Mouse (Mus musculus): ENCODE data around the gene Gramd1b. TPM values are rescaled to one million over a fixed set of nuclear protein-coding genes. Genes with fewer than 3 reads are reported as not detected.

Gene Gramd1b
- polyA plus RNA-seq, 1 experiment from 2014 or later, result 4.2 TPM

DNA sequence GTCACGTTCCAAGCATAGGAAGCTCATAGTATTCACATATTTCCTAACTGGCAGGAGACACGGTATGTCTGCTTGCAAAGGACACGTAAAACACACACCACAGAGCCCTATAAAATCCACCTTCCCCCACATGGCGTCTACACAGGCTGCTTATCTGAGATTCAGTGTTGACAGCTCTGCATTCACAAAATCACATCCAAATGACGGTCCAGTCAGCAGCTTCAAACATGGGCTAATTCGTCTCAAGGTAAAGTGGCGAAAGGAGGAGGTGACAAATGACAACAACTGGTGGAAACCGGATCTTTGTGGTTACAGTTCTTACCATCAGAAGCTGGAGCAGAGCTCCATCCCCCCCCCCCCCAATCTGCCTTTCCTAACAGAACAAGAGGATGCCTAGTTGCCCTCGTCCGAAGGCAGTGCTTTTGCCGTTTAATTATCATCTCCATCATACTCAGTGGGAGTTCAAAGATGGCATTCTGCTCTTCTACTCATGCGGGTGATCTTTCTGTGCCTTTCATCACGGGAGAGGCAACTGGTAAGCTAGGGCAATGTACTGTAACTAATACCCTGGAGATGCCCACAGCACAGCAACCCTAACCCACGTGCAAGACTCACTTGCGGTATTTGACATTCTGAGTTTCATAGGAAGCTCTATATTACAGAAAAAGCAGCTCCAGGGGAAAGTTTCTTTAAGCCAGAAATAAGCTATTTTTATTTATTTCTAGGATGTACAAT, 61.6 kb downstream of the Gramd1b start:
- no peak overlapping the region for H3K4me3 ChIP-seq (ENCODE audit: low read length)
- no peak overlapping the region for H3K9ac ChIP-seq (ENCODE audit: low read length)
- H3K27ac ChIP-seq (ENCODE audit: low read length), result no peak overlapping the region
- no peaks in the 10 kb centered on the region for H3K4me1 ChIP-seq (replicated peaks; ENCODE audit: control insufficient read depth, insufficient read depth, low read length)
- H3K36me3 ChIP-seq (ENCODE audit: control insufficient read depth, insufficient read depth, low read length), result no peaks in the 10 kb centered on the region
- no peak overlapping the region for H3K4me2 ChIP-seq (ENCODE audit: low read depth, low read length)
- no peak for ATAC-seq (ENCODE audit: low read depth)
- WGBS, result 62% methylated on average over 15 of the region's 15 CpGs
- no peaks in the 10 kb centered on the region for H3K27me3 ChIP-seq (ENCODE audit: control insufficient read depth, insufficient read depth, low read depth, low read length)
- H3K9me3 ChIP-seq (ENCODE audit: control insufficient read depth, low read length), result no peaks in the 10 kb centered on the region

DNA sequence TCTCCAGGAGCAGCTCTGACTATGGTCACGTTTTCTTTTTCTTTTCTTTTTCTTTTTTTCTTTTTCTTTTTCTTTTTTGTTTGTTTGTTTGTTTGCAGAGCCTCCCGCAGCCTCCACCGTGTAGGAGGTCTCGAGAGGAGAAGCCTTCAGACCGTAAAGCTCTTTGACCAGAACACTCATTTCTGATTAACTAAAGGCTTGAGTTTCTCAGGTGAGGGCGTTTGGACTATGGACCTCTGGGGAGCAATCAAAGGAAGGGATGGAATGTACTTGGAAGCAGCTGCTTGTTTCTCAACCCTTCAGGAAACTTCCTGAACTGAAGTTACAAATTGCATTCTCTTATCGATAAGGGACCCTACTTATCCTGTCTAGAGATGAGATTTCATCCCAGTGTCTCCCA, 64.4 kb downstream of the Gramd1b start:
- 30% methylated on average over 7 of the region's 7 CpGs for WGBS
- no peaks in the 10 kb centered on the region for H3K9me3 ChIP-seq (ENCODE audit: control insufficient read depth, low read length)
- H3K4me2 ChIP-seq (ENCODE audit: low read depth, low read length), result no peak overlapping the region
- H3K36me3 ChIP-seq (ENCODE audit: control insufficient read depth, insufficient read depth, low read length), result no peaks in the 10 kb centered on the region
- H3K4me3 ChIP-seq (ENCODE audit: low read length), result no peak overlapping the region
- no peaks in the 10 kb centered on the region for H3K4me1 ChIP-seq (replicated peaks; ENCODE audit: control insufficient read depth, insufficient read depth, low read length)
- peak; percentile 31; the same call in 1 of the 2 replicates for ATAC-seq (ENCODE audit: low read depth)
- H3K9ac ChIP-seq (ENCODE audit: low read length), result no peak overlapping the region
- H3K27me3 ChIP-seq (ENCODE audit: control insufficient read depth, insufficient read depth, low read depth, low read length), result no peaks in the 10 kb centered on the region
- no peak overlapping the region for H3K27ac ChIP-seq (ENCODE audit: low read length)

DNA sequence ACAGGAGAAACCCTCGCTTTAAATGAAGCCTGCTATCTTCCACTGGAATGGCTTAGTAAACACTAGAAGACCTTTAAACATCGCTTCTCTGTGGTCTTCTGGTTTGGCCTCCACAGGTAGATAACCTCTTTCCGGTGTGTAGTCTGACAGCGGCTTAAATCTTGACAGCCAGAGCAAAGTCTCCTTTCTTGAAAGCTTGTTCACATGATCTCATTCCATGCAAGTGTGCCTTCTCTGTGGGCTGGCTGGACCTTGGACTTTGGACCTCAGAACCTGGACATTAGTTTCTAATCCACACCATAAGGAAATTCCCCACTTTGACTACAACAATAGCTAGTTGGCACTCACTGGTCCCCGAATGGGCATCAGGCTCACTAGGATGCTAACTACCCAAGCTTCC, 65.6 kb downstream of the Gramd1b start:
- Histone ChIP-seq H3K27ac (ENCODE audit: low read length) (no peak overlapping the region), H3K4me3 (ENCODE audit: low read length) (no peak overlapping the region), H3K4me2 (ENCODE audit: low read depth, low read length) (no peak overlapping the region), H3K27me3 (ENCODE audit: control insufficient read depth, insufficient read depth, low read depth, low read length) (no peaks in the 10 kb centered on the region), H3K9ac (ENCODE audit: low read length) (no peak overlapping the region), H3K9me3 (ENCODE audit: control insufficient read depth, low read length) (no peaks in the 10 kb centered on the region), H3K36me3 (ENCODE audit: control insufficient read depth, insufficient read depth, low read length) (no peaks in the 10 kb centered on the region), H3K4me1 (replicated peaks; ENCODE audit: control insufficient read depth, insufficient read depth, low read length) (peaks cover 5% of the 10 kb centered on the region; the same call in 1 of the 2 replicates)
- 52% methylated on average over 5 of the region's 5 CpGs for WGBS
- no peak for ATAC-seq (ENCODE audit: low read depth)

DNA sequence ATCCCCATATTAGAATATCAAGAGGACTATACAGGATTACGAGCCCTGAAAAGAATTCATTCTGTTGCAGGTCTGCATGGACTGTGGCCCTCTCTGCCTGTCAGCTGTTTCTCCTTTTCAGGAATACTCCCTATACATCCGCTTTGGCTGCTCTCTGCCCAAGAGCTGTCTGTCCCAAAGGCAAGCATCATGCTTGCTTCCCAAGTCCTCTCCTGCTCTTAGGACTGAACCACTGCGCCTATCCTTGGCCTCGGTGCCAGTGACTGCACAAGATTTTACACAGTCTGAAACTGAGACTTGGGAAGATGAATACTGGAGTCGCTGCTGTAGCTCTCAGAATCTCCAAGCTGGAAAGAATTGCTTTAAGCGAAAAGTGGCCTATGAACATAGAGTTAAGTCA, 68.8 kb downstream of the Gramd1b start:
- WGBS, result 86% methylated on average over 6 of the region's 6 CpGs
- no peak overlapping the region for H3K4me2 ChIP-seq (ENCODE audit: low read depth, low read length)
- no peak overlapping the region for H3K27ac ChIP-seq (ENCODE audit: low read length)

DNA sequence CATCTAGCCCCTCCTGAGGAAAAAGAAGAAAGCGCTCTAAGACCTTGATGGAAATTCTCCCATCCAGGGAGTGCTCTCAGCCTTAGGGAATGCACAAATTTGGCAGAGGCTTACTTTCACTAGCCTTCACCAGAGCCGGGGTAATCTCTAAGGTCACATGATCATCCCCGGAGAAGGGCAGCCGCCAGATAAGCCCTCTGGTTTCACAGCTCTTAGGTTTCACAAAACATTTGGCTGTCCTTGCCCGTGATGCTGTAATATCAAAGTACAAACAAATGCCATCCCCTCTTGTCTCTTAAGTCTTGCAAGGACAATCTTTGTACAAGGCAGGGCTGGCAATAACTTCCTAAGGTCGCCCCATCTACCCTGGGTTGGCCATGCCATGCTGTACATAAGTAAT, 70.4 kb downstream of the Gramd1b start:
- Histone ChIP-seq H3K36me3 (ENCODE audit: control insufficient read depth, insufficient read depth, low read length) (no peaks in the 10 kb centered on the region), H3K4me3 (ENCODE audit: low read length) (no peak overlapping the region), H3K4me1 (replicated peaks; ENCODE audit: control insufficient read depth, insufficient read depth, low read length) (peaks cover 20% of the 10 kb centered on the region), H3K27ac (ENCODE audit: low read length) (no peak overlapping the region), H3K27me3 (ENCODE audit: control insufficient read depth, insufficient read depth, low read depth, low read length) (no peaks in the 10 kb centered on the region), H3K4me2 (ENCODE audit: low read depth, low read length) (no peak overlapping the region), H3K9me3 (ENCODE audit: control insufficient read depth, low read length) (no peaks in the 10 kb centered on the region), H3K9ac (ENCODE audit: low read length) (no peak overlapping the region)
- WGBS, result 28% methylated on average over 6 of the region's 6 CpGs
- no peak for ATAC-seq (ENCODE audit: low read depth)

More for the DNA sequence above, 68.8 kb downstream of the Gramd1b start:
- H3K9ac ChIP-seq (ENCODE audit: low read length), result no peak overlapping the region
- no peak overlapping the region for H3K4me3 ChIP-seq (ENCODE audit: low read length)
- peaks cover 10% of the 10 kb centered on the region; the same call in 1 of the 2 replicates for H3K4me1 ChIP-seq (replicated peaks; ENCODE audit: control insufficient read depth, insufficient read depth, low read length)
- no peaks in the 10 kb centered on the region for H3K36me3 ChIP-seq (ENCODE audit: control insufficient read depth, insufficient read depth, low read length)
- no peaks in the 10 kb centered on the region for H3K27me3 ChIP-seq (ENCODE audit: control insufficient read depth, insufficient read depth, low read depth, low read length)
- no peaks in the 10 kb centered on the region for H3K9me3 ChIP-seq (ENCODE audit: control insufficient read depth, low read length)
- no peak for ATAC-seq (ENCODE audit: low read depth)

DNA sequence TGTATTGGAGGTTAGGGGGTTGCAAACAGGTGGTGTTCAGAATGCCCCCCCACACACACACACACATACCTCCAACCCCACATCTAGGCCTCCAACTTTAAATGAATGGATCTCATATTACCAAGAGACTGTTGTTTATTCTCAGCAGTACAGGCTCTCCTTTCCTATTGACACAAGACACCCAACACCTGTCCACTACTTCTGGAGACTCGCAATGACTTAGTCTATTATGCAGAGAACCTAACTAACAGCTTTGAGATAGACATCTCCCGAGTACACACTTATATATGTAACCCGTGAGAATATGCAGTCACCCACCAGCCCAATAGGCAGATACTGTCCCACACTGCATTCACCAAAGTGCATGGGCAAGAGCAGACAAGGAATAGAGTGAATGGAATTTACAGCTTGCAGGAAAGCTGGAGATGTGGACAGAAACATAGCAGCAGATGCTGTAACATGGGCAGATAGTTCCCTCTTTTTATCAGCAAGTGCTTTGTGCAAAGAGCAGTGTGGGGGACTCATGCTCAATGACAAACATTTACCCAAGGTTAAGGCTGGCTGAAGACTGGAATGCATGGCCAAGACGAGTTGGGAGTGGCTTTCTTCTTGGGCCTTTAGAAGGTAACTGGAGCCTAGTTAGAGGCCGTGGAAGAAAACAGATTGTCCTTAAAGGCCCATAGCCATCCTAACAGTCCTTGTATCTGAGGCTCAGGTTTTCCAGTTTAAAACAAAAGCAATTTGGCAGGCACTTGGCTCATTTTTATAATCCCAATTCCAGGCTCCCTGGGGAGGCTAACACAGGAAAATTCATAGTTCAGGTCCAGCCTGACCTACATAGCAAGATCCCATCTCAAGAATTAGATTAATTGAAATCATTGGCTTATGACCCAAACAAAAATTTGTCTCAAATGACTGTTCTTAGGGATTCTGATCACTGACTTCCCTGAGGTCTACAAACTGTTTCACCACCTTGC, 71.6 kb downstream of the Gramd1b start:
- no peak for ATAC-seq (ENCODE audit: low read depth)
- Histone ChIP-seq H3K4me3 (ENCODE audit: low read length) (no peak overlapping the region), H3K4me2 (ENCODE audit: low read depth, low read length) (no peak overlapping the region), H3K27me3 (ENCODE audit: control insufficient read depth, insufficient read depth, low read depth, low read length) (no peaks in the 10 kb centered on the region), H3K36me3 (ENCODE audit: control insufficient read depth, insufficient read depth, low read length) (no peaks in the 10 kb centered on the region), H3K9me3 (ENCODE audit: control insufficient read depth, low read length) (no peaks in the 10 kb centered on the region), H3K9ac (ENCODE audit: low read length) (no peak overlapping the region), H3K27ac (ENCODE audit: low read length) (peak overlapping the region; percentile 9; the same call in 1 of the 2 replicates), H3K4me1 (replicated peaks; ENCODE audit: control insufficient read depth, insufficient read depth, low read length) (peaks cover 21% of the 10 kb centered on the region)
- WGBS, result 40% methylated on average over 5 of the region's 5 CpGs

DNA sequence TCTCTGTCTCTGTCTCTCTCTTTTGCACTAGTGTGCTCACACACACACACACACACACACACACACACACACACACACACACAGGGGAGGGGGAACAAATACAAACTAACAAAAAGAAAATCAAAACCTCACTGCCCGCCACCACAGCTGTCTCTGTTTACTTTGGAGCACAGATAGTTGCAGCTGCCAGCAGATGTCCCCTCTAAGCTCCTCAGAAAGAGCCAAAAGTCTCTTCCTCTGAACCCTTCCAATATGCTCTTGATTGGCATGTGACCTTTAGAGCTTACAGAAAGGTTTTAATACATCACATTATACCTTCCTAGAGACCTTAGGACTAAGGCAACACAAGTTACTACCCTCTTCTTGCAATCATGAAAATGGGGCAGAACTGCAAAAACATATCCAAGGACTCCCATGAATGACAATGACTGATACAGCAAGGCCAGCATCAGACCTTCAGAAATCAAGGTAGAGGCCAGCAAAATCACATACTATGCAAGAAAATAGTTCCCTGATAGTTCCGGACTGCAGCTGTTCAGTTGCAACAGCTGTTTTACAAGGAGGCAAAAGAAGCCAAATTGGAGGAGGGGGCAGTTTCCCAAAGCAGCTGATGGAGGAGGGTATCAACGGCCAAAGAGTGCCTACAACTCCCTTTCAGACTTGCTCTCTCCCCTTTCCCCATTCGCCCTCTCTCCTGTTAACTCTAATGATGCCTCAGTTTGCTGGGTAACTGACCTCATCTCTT, 72.5 kb downstream of the Gramd1b start:
- H3K36me3 ChIP-seq (ENCODE audit: control insufficient read depth, insufficient read depth, low read length), result no peaks in the 10 kb centered on the region
- no peak for ATAC-seq (ENCODE audit: low read depth)
- no peak overlapping the region for H3K4me3 ChIP-seq (ENCODE audit: low read length)
- no peaks in the 10 kb centered on the region for H3K27me3 ChIP-seq (ENCODE audit: control insufficient read depth, insufficient read depth, low read depth, low read length)
- no peak overlapping the region for H3K27ac ChIP-seq (ENCODE audit: low read length)
- 48% methylated on average over 4 of the region's 4 CpGs for WGBS
- no peak overlapping the region for H3K4me2 ChIP-seq (ENCODE audit: low read depth, low read length)
- H3K9ac ChIP-seq (ENCODE audit: low read length), result no peak overlapping the region
- no peaks in the 10 kb centered on the region for H3K9me3 ChIP-seq (ENCODE audit: control insufficient read depth, low read length)
- H3K4me1 ChIP-seq (replicated peaks; ENCODE audit: control insufficient read depth, insufficient read depth, low read length), result peaks cover 24% of the 10 kb centered on the region

DNA sequence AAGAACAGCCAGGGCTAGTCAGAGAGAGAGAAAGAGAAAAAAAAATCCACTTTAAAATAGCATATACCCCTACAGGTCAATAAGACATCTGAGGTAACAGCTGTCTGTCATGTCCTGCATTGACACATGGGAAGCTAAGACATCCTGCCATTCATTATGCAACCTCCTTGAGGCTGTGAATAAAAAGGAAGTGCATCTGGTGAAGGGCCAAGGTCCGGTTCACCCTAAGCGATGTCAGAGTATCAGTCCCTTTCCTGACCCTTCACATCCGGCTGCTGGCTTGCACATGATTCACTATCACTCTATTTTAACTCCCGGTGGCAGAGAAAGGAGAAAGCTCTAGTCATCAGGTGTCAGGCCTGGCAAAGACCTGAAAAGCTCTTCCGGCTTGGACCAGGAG, 73.7 kb downstream of the Gramd1b start:
- Histone ChIP-seq H3K36me3 (ENCODE audit: control insufficient read depth, insufficient read depth, low read length) (no peaks in the 10 kb centered on the region), H3K27me3 (ENCODE audit: control insufficient read depth, insufficient read depth, low read depth, low read length) (no peaks in the 10 kb centered on the region), H3K27ac (ENCODE audit: low read length) (no peak overlapping the region), H3K4me1 (replicated peaks; ENCODE audit: control insufficient read depth, insufficient read depth, low read length) (peaks cover 24% of the 10 kb centered on the region), H3K9ac (ENCODE audit: low read length) (no peak overlapping the region), H3K9me3 (ENCODE audit: control insufficient read depth, low read length) (no peaks in the 10 kb centered on the region), H3K4me3 (ENCODE audit: low read length) (no peak overlapping the region), H3K4me2 (ENCODE audit: low read depth, low read length) (no peak overlapping the region)
- no peak for ATAC-seq (ENCODE audit: low read depth)
- 45% methylated on average over 5 of the region's 5 CpGs for WGBS

DNA sequence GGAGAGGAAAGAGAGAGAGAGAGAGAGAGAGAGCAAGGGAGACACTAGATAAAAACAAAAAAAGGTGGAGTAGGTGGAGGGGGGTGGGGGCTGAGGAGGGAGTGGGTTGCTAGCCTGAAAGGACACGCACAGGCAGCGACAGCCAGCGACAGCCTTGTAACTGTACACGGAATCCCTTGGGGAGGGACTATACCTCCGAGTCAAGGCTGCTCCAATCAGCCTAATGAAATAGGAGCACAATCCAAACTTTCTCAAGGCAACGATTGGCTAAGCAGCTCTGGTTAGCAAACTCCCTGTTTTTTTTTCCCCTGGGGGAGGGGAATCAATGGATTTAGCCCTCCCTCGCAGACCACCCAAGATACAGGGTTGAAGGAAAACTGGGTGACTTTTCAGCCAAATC, 75.0 kb downstream of the Gramd1b start:
- Histone ChIP-seq H3K4me3 (ENCODE audit: low read length) (peak overlapping the region; percentile 69), H3K27ac (ENCODE audit: low read length) (peak overlapping the region; percentile 91), H3K9ac (ENCODE audit: low read length) (peak overlapping the region; percentile 77), H3K27me3 (ENCODE audit: control insufficient read depth, insufficient read depth, low read depth, low read length) (no peaks in the 10 kb centered on the region), H3K36me3 (ENCODE audit: control insufficient read depth, insufficient read depth, low read length) (no peaks in the 10 kb centered on the region), H3K4me1 (replicated peaks; ENCODE audit: control insufficient read depth, insufficient read depth, low read length) (peaks cover 24% of the 10 kb centered on the region), H3K9me3 (ENCODE audit: control insufficient read depth, low read length) (no peaks in the 10 kb centered on the region), H3K4me2 (ENCODE audit: low read depth, low read length) (peak overlapping the region; percentile 97)
- WGBS, result 4% methylated on average over 7 of the region's 7 CpGs
- ATAC-seq (ENCODE audit: low read depth), result peak; percentile 95

Data from lung, embryonic 16.5 days (tissue).